Mouse (Mus musculus) A20 (cell line): Measurements from ENCODE around the gene Lin28a.
"Not testable (repeated sequence)": the region's sequence is repeated elsewhere in the genome, so short reads cannot be mapped to it uniquely, and the experiment has no call there.

Source experiments
- DNase-seq: peaks from one replicate; pipeline ENCODE4 v3.0.0-alpha.2; 2011; ENCODE audit warnings: low read depth, low spot score

Lin28a gene

GRCm38 (mm10) chr4:134019210-134019609 is 569 bp upstream of the Lin28a start:
- no peak for DNase-seq

DNA sequence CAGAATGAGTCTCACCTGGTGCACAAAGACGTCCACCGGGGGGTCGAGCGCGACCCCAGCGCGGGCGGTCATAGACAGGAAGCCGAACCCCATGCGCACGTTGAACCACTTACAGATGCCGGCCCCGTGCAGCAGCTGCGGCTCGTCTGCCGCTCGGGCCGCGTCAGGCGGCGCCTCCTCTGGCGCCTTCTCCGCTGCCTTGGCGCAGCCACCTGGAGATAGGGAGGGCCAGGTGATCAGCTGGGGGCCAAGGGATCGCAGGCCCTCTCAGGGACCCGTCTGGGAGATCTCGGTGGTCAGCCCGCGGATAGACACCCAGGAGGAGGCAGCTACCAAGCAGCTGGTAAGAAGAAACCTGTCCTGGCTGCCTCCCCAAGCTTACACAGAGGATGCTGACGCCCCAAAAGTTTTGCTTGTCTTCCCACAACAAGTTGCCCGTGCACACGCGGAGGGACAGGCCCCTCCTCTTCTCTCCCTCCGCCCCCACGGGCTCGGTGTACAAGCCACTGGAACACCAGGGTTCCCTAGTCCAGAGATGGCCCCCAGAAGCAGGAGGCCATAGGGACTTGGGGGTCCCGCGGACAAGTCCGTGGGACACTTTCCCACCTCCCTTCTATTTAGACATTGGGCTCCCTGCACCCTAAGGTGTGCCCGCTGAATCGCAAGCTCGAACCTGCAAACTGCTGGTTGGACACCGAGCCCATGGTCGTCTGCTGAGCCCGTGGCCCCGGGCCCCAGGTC is 433 bp downstream of the Lin28a start:
- no peak for DNase-seq

GRCm38 (mm10) chr4:134017201-134017865 is 1.3 kb downstream of the Lin28a start:
- DNase-seq = no peak

GRCm38 (mm10) chr4:134016767-134017166 is 1.9 kb downstream of the Lin28a start:
- DNase-seq = no peak

GRCm38 (mm10) chr4:134016208-134016607 is 2.4 kb downstream of the Lin28a start:
- DNase-seq = no peak

GRCm38 (mm10) chr4:134012858-134013528 is 5.6 kb downstream of the Lin28a start:
- DNase-seq = peak; percentile 53

DNA sequence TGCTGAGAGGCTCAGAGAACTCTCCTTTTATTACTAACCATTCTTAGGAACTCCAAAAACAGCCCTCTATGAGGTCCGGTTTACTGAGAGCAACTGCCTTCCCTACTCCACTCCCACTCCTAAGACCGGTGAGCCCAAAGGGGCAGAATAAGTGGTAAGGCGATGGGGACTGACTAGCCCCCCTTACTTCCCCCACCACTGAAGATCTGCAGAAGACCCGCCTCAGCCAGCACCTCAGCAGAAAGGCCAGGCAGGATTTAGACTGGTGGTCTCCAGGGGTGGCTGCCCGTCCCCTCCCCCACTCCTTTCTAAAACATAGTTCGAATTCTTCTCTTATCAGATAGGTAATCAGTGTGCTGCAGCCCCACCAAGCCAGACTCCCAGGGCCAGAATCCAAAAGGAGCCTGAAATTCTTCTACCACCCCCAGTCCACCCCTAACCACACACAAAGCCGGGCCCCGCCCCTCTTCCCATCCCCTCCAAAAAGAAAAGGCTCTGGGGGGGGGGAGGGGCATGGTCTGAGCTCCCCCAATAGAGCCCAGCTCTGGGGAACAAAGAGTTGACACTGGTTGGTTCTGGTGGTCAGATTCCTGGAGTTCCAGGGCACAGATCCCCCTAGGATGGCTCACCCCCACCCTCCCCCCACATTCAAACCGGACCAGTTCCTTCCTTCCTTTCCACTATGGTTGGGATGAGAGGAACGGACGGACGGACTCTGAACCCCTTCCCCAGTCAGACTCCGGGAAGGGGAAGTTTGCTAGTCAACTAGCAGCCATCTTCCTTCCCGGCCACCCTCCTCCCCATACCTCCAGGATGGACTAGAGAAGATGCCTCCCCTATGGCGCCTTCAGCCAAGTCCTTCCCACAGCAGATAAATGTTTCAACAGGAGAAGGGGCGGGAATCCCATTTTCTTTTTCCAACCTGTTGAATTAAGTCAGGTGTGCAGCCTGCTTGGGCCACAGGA is 6.9 kb downstream of the Lin28a start:
- no peak for DNase-seq

DNA sequence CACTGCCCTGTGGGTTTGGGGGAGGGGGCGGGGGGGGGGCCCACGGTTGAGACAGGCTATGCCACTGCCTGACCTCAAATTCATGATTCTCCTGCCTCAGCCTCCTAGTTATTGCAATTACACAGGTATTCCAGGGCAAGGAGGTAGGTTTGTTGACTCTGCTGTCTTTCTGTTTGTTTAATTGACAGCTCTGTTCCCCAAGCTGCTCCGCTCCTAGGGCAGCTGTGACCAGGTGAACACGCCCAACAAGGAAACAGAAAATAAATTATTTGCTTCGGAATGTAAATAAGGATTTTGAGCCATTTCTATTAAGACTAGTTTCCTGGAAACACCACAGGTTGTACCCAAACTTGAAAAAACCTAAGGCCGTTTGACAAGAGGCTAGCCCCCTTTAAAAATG is 8.9 kb downstream of the Lin28a start:
- DNase-seq = no peak

- DNase-seq = no peak
Observed at GRCm38 (mm10) chr4:134006845-134007244, 11.8 kb downstream of the Lin28a start.

DNA sequence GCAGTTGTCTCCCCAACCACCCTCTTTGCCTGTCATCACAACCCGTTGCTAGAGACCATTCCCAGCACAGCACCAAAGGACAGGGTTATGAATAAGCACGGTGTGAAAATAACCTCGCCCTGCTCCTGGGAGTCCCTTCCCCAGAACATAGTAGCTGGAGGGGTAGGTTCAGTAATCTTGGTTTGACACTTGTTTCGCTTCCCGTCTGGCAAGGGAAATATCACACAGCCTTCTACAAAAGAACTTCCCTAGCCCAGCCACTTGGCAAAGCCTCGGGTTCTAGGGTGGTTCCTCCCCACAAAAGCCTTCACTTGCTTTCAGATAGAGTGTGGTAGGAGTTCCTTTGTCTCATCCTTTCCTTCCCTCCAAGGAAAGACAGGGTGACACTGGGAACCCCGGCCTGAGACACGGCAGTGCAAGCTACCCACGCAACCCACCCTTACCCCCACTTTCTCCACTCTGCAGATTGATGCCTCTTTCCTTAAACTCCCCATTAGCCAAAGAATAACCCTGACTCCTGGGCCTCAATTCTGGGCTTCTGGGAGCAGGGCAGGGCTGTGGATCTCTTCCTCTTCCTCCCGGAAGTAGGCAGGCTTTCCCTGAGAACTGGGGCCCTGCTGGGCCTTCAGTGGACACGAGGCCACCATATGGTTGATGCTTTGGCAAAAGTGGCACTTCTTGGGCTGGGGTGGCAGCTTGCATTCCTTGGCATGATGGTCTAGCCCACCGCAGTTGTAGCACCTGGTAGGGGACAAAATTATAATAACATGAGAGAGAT is 12.9 kb downstream of the Lin28a start:
- DNase-seq = peak; percentile 35

- no peak for DNase-seq
Observed at GRCm38 (mm10) chr4:134002903-134003302, 15.7 kb downstream of the Lin28a start.

DNA sequence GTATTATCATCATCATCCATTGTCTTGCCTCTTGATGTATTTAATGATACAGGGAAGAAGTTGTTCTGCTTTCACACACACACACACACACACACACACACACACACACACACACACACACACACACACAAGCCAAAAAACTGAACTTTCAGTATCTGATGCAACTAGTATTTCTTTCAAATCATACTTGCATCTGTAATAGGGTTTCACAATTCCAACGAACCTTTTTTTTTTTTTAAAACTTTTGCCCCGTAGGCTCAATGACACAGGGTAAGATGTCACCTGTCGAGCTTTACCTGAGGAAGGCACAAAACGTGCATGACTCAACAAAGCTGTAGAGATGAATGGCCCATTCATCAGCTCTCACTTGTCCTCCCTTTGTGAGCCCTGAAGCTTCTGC is 16.4 kb downstream of the Lin28a start:
- no peak for DNase-seq

DNA sequence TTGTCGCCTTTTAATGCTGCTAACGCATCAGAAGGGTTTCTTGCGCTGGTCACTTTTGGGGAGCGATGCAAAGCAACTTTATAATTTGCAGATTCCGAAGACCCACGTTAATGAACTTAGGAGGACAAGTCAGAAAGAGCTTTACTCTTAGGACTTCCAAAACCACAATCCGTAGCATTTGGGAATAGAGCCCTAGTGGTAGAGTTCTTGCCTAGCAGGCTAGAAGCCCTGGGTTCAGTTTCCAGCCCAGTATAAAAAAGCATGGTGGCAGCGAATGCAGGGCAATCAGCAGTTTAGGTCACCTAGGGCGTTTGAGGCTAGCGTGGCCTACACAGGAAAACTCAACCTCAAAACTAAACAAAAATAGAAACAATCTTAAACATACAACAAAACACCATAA is 16.9 kb downstream of the Lin28a start:
- DNase-seq = peak; percentile 20

- peak; percentile 98 for DNase-seq
Observed at GRCm38 (mm10) chr4:134000466-134001438, 17.9 kb downstream of the Lin28a start, which contains the start of gene Dhdds. Gene Dhdds, minus strand, starts transcription at chr4:134000918.

DNA sequence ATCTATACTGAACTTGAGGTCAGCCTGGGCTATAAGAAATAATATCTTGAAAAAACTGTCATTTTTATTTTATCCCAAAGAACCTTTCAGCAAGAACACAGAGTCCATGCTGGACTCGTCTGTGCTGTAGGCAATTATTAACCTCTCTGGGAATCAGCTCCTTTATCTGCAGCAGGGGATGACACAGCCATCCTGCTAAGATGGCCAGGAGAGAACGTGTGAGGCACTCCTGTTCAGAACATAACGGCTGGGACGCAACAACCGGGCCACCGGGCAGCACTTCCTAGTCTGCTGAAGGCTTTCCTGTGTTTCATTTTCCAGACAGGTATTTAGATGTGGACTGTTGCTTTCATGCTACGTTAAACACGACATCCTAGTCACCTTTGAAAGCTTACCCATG is 23.9 kb downstream of the Lin28a start:
- DNase-seq = no peak

DNA sequence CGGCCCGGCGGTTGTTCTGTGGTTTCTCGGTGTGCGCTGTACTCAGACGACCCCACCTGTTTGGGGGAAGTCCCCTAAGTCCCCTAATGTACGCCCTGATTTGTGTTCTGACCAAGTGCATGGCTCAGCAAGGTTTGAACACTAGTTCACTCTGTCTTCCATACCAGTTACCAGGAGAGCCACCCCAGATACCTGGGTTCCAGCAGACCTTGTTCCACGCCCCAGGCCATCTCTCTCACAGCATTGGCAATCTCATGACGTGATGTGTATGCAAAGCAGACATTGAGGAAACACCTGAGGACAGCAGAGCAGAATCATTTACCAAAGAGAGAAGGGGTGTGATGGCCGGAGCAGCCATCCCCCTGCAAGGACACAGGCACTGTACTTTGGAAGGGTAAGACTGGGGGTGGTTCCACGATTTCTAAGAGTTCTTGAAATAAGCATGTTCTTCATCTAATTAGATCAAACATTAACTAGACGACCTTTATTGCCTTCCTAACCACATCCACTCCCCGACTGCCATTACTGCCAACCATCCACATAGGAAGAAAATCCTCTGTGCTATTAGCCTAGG is 27.5 kb downstream of the Lin28a start:
- DNase-seq = no peak

GRCm38 (mm10) chr4:133990035-133990434 is 28.6 kb downstream of the Lin28a start:
- DNase-seq = no peak

- not testable (repeated sequence) for DNase-seq
Observed at GRCm38 (mm10) chr4:133988289-133988688, 30.4 kb downstream of the Lin28a start.

- no peak for DNase-seq
Observed at GRCm38 (mm10) chr4:133982936-133983335, 35.7 kb downstream of the Lin28a start.
